Mouse (Mus musculus) liver, embryonic 11.5 days (tissue): Measurements from ENCODE around the gene Ahcyl2. TPM values are rescaled to one million over a fixed set of nuclear protein-coding genes. Genes with fewer than 3 reads are reported as not detected.
"Not testable (repeated sequence)": the region's sequence is repeated elsewhere in the genome, so short reads cannot be mapped to it uniquely, and the experiment has no call there.

Source experiments
- ATAC-seq: fragments of 200-750 bp; cut with Nextera tagmentation; replicated peaks from 2 replicates; pipeline ENCODE4 v1.8.0; 2017; ENCODE audit warnings: moderate number of reproducible peaks, mild to moderate bottlenecking, moderate TSS enrichment, moderate library complexity; ENCODE audit not compliant: low FRiP score
- DNase-seq: peaks from one replicate; pipeline ENCODE4 v3.0.0-alpha.2; 2017; ENCODE audit warnings: low spot score
- H3K27ac ChIP-seq: fragments of 300-500 bp; sonication (generic); 2 replicates; pipeline ENCODE4 v1.5.1; 2014; ENCODE audit warnings: mild to moderate bottlenecking, low read depth, low read length, control low read depth
- H3K27me3 ChIP-seq: fragments of 300-500 bp; sonication (generic); replicated peaks from 2 replicates; pipeline ENCODE4 v1.6.1; 2014; ENCODE audit warnings: low read length, mixed read lengths; ENCODE audit not compliant: control insufficient read depth, insufficient read depth
- H3K36me3 ChIP-seq: fragments of 300-500 bp; sonication (generic); 2 replicates; pipeline ENCODE4 v1.6.1; 2014; ENCODE audit warnings: mild to moderate bottlenecking, low read length, moderate library complexity, mixed read lengths; ENCODE audit not compliant: control insufficient read depth, insufficient read depth
- H3K4me1 ChIP-seq: fragments of 300-500 bp; sonication (generic); replicated peaks from 2 replicates; pipeline ENCODE4 v1.6.1; 2014; ENCODE audit warnings: low read length, mixed read lengths; ENCODE audit not compliant: control insufficient read depth, insufficient read depth
- H3K4me2 ChIP-seq: fragments of 300-500 bp; sonication (generic); 2 replicates; pipeline ENCODE4 v1.6.1; 2014; ENCODE audit warnings: mild to moderate bottlenecking, control low read depth, moderate library complexity
- H3K4me3 ChIP-seq: fragments of 300-500 bp; sonication (generic); 2 replicates; pipeline ENCODE4 v1.5.1; 2014; ENCODE audit warnings: low read depth, low read length, control low read depth
- H3K9ac ChIP-seq: fragments of 300-500 bp; sonication (generic); 2 replicates; pipeline ENCODE4 v1.6.1; 2014; ENCODE audit warnings: low read depth, low read length, control low read depth
- H3K9me3 ChIP-seq: fragments of 300-500 bp; sonication (generic); 2 replicates; pipeline ENCODE4 v1.6.1; 2016; ENCODE audit warnings: low read length, inconsistent platforms, mixed read lengths; ENCODE audit not compliant: control insufficient read depth
- WGBS: fragments of 180-500 bp; shearing (Covaris S2); extraction: QIAGEN DNeasy Blood & Tissue Kit; methylation state at CpG from one replicate; pipeline ENCODE4 v1.1.7; 2014; 5-methylcytosine and 5-hydroxymethylcytosine counted together
- polyA plus RNA-seq: library from polyadenylated mRNA; unstranded; fragments of >200 nt; fragmentation: Nextera tagmentation; extraction: Ambion mirVana; gene quantifications from 2 replicates; pipeline ENCODE4 v1.2.1, GENCODE M21; 2014

Ahcyl2 gene
- polyA plus RNA-seq, 1 experiment from 2014 or later, result 12.0 TPM

DNA sequence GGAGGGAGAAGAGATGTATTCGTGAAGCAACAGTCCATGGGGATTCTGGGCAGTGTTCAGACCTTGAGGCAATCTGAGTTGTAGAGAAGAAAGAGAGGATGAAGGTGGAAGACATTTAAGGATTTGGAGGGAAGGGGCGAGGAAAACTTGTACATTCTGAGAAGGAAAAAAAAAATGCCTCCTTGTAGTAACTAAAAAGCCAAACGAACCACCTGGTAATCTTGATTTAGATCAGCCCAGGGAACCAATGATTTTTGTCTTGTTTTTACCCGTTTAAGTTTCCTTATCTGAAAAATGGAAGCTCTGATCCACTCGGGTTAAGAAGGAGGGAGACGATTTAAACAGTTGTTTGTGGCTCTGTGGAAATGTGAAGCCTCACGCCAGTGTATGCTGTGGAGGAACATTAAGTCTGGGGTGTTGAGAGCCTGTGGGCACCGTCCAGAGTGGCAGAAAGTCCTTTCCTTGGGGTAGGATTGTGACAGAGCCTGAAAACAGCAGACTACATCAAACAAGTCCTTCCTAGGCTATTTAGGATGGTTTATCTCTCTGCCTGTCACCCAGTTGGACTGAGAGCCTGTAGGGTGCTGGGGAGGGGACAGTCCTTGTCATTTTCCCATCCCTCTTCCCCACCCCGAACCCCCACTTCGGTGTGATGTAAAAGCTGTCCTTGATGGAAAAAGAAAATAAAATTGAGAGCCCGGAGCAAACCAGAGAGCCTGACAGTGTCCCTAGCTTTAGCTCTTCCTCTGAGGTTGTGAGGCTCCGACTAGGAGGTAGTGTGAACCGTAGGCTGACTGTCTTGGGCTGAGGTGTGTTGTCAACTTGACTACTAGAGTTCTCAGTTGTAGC, 31.0 kb upstream of the Ahcyl2 start:
- H3K27me3 ChIP-seq, result peaks cover 20% of the 10 kb centered on the region
- no peaks in the 10 kb centered on the region for H3K9me3 ChIP-seq
- H3K4me3 ChIP-seq, result peak overlapping the region; percentile 75
- ATAC-seq (no peak), DNase-seq (no peak)
- H3K27ac ChIP-seq, result peak overlapping the region; percentile 76
- H3K9ac ChIP-seq, result peak overlapping the region; percentile 88
- H3K36me3 ChIP-seq, result no peaks in the 10 kb centered on the region
- peak overlapping the region; percentile 85 for H3K4me2 ChIP-seq
- peaks cover 13% of the 10 kb centered on the region; the same call in 1 of the 2 replicates for H3K4me1 ChIP-seq
- WGBS, result 19% methylated on average over 13 of the region's 13 CpGs

DNA sequence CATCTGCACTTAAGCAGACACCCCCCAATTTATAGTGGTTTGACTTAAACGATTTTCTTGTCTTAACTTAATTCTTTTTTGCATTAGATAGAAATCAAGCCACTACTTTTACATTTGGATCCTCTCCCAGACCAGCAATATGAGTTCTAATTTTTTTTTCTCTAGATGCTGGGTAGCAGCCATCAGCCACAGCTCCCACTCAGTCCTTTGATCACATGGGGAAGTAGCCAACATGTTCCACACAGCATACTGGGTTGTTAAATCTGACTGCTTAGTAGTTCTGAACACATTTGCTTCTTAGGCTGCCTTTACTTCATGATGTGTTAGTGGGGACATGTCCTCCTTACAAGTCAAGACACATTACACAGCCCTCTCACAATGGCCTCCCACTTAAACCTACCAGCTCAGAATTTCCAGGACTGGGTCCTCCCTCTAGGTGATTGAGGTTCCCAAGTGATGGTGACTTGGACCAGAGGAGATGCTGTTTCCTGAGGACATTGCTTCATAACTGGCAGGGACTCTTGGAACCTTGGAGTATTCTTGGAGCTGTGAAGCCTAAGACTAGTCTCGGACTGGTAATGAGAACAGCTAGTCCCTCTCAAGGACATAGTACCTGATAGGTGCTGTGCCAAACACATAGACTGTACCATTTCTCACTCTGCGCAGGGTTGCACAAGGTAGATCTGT, 16.2 kb upstream of the Ahcyl2 start:
- H3K36me3 ChIP-seq, result no peaks in the 10 kb centered on the region; the same call in 1 of the 2 replicates
- H3K27me3 ChIP-seq, result no peaks in the 10 kb centered on the region
- H3K9ac ChIP-seq, result no peak overlapping the region
- no peaks in the 10 kb centered on the region for H3K4me1 ChIP-seq
- 86% methylated on average over 3 of the region's 3 CpGs for WGBS
- no peak for DNase-seq
- no peak overlapping the region for H3K27ac ChIP-seq
- H3K9me3 ChIP-seq, result peaks cover 9% of the 10 kb centered on the region
- no peak overlapping the region for H3K4me2 ChIP-seq
- no peak overlapping the region for H3K4me3 ChIP-seq
- ATAC-seq, result no peak

DNA sequence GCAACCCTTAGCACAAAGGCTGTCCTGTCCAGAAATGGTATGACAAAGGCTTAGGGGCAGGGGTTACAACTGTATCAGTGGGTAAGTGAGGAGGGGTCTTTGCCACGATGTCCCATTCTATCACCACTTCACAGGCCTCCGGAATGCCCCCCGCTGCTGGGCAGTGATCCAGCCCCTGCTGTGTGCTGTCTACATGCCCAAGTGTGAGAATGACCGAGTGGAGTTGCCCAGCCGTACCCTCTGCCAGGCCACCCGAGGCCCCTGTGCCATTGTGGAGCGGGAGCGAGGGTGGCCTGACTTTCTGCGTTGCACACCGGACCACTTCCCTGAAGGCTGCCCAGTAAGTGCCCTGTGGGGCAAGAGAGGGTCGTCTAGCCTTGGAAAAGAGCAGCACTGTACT, 14.5 kb upstream of the Ahcyl2 start:
- H3K4me2 ChIP-seq, result no peak overlapping the region
- H3K36me3 ChIP-seq, result no peaks in the 10 kb centered on the region; the same call in 1 of the 2 replicates
- ATAC-seq (no peak), DNase-seq (no peak)
- WGBS, result 87% methylated on average over 11 of the region's 11 CpGs
- H3K4me3 ChIP-seq, result no peak overlapping the region
- H3K27me3 ChIP-seq, result no peaks in the 10 kb centered on the region
- no peak overlapping the region for H3K9ac ChIP-seq
- peaks cover 5% of the 10 kb centered on the region for H3K9me3 ChIP-seq
- H3K4me1 ChIP-seq, result no peaks in the 10 kb centered on the region
- H3K27ac ChIP-seq, result no peak overlapping the region

DNA sequence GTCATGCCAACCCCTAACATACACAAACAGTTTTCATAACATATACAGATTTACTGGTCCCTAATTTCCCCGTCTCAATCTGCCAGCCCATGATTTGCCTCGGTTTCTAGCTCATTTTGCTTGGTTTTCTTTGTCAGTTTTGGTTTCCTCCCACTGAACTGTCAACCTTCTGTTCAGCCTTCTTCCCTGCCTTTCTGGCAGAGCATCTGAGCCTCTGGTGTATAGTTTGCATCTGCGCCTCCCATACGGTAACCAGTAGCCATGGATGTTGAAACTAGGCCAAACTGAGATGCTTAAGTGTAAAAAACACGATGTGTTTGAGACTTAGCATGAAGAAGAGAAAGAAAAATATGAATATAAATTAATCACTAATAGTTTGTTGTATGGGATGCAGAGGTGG, 11.8 kb upstream of the Ahcyl2 start:
- H3K4me2 ChIP-seq, result no peak overlapping the region
- no peak overlapping the region for H3K4me3 ChIP-seq
- H3K9ac ChIP-seq, result no peak overlapping the region
- ATAC-seq (no peak), DNase-seq (no peak)
- H3K27me3 ChIP-seq, result no peaks in the 10 kb centered on the region
- WGBS, result 86% methylated on average over 5 of the region's 5 CpGs
- no peaks in the 10 kb centered on the region; the same call in 1 of the 2 replicates for H3K36me3 ChIP-seq
- no peaks in the 10 kb centered on the region for H3K9me3 ChIP-seq
- H3K27ac ChIP-seq, result no peak overlapping the region
- H3K4me1 ChIP-seq, result no peaks in the 10 kb centered on the region

DNA sequence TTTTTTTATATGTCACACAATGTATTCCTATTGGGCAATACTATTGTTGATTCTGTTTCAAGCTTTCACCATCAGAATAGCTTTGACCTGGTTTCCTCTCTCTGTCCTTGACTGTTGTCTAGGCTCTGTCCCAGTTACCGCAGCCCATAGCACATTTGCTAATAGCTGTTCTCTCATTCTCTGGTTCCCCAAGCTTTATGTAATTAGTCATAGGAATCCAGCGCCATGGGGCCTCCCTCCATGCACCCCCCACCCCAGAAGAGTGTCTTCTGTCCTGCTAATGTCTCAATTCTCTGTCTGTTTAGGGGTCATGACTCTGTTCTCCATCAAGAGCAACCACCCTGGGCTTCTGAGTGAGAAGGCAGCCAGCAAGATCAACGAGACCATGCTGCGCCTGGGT, 11.3 kb upstream of the Ahcyl2 start:
- WGBS, result 92% methylated on average over 4 of the region's 4 CpGs
- Histone ChIP-seq H3K27ac (no peak overlapping the region), H3K4me1 (no peaks in the 10 kb centered on the region), H3K27me3 (no peaks in the 10 kb centered on the region), H3K36me3 (no peaks in the 10 kb centered on the region; the same call in 1 of the 2 replicates), H3K9ac (no peak overlapping the region), H3K9me3 (no peaks in the 10 kb centered on the region), H3K4me3 (no peak overlapping the region), H3K4me2 (no peak overlapping the region)
- DNase-seq (no peak), ATAC-seq (no peak)

DNA sequence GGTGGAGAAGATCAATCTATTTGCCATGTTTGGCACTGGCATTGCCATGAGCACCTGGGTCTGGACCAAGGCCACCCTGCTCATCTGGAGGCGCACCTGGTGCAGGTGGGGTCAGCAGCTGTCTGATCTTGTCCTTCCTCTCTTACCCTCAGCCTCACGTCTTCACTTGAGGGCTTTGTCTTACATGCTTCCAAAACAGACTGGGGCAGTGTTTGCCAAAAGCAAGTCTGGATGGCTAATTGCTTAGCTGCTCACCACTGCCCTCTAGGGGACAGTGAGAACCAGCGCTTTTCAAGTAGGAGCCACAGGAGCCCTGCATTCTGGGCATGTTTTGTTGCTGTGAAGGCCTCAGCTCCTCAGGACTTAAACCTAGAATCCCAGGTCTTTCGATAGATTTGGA, 9.4 kb upstream of the Ahcyl2 start:
- 0 out of 2 replicates have a peak, but pooled peaks have one; percentile 22 for ATAC-seq

DNA sequence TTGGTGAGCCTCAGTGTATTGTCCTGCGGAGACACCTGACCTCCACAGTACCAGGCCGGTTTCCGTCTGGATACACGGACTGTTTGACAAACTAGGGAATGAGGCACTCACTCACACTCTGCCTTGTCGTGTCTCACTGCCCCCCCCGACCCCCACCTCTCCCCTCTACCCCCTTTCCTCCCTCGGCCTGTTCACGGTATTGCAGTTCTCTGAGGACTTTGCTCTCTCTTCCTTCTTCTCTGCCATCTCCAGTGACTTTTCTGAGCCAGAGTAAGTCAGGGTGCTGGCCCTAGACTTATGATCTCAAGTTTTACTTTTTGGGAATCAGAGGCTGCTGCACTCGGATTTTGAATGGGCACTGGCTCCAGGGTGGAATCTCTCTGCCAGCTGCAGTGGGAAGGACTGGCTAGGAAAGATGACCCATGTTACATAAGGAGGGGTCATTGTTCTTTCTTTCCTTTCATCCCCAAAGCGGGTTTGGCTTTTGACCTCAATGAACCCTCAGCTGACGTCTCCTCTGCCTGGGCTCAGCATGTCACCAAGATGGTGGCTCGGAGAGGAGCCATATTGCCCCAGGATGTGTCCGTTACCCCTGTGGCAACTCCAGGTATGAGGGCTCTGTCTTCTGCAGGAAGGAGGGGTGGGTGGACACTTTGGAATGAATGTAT, 8.7 kb upstream of the Ahcyl2 start:
- Histone ChIP-seq H3K4me2 (no peak overlapping the region), H3K27me3 (no peaks in the 10 kb centered on the region), H3K4me1 (no peaks in the 10 kb centered on the region), H3K4me3 (no peak overlapping the region), H3K27ac (no peak overlapping the region), H3K36me3 (no peaks in the 10 kb centered on the region; the same call in 1 of the 2 replicates), H3K9me3 (no peaks in the 10 kb centered on the region), H3K9ac (no peak overlapping the region)
- DNase-seq, result no peak
- WGBS, result 80% methylated on average over 13 of the region's 13 CpGs
- peak; percentile 39; the same call in 1 of the 2 replicates for ATAC-seq

More for the DNA sequence above, 9.4 kb upstream of the Ahcyl2 start:
- H3K4me1 ChIP-seq, result no peaks in the 10 kb centered on the region
- no peaks in the 10 kb centered on the region; the same call in 1 of the 2 replicates for H3K36me3 ChIP-seq
- 47% methylated on average over 4 of the region's 4 CpGs for WGBS
- H3K9me3 ChIP-seq, result no peaks in the 10 kb centered on the region
- no peak overlapping the region for H3K4me2 ChIP-seq
- no peaks in the 10 kb centered on the region for H3K27me3 ChIP-seq
- H3K9ac ChIP-seq, result no peak overlapping the region
- no peak overlapping the region for H3K4me3 ChIP-seq
- no peak overlapping the region for H3K27ac ChIP-seq
- peak; percentile 52 for DNase-seq

DNA sequence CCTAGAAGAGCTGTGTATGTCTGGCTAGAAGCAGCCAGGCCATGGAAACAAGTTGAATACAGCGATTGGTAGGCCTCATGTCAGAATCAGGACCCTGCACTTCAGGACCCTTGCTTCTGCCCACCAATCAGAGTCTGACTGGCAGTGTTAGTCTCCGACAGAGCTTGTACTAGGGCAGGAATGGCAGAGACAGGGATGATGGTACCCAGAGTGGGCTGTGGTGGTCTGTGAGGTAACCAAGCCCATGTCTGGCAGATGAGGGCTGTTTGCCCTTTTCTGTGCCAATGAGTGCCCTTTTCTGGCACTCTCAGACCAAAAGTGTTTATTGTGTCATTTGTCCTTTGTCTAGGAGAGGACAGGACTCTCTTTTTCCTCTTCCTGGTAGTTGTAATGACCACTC, 7.4 kb upstream of the Ahcyl2 start:
- H3K4me2 ChIP-seq, H3K27me3 ChIP-seq, H3K4me3 ChIP-seq, H3K27ac ChIP-seq, ATAC-seq, H3K36me3 ChIP-seq, H3K4me1 ChIP-seq, H3K9ac ChIP-seq, DNase-seq, H3K9me3 ChIP-seq: not testable (repeated sequence)
- WGBS, result 95% methylated on average over 2 of the region's 2 CpGs
